Mouse (Mus musculus) 3T3-L1 (cell line): ENCODE measurements around the gene Chpf.

Experiments
- DNase-seq: peaks from one replicate; pipeline ENCODE4 v3.0.0-alpha.2; 2015; ENCODE audit warnings: low read depth, low spot score

Gene Chpf

GRCm38 (mm10) chr1:75478916-75479634, at the start of gene Chpf, which contains the start of gene Tmem198:
Gene Chpf (minus strand): TSS chr1:75479307.
Gene Tmem198 (plus strand): TSS chr1:75479532.
- peak; percentile 96 for DNase-seq

- DNase-seq = no peak
Observed at GRCm38 (mm10) chr1:75524679-75525078, 45.6 kb upstream of the Chpf start.

- DNase-seq = peak; percentile 99
Observed at GRCm38 (mm10) chr1:75521321-75522031, 42.4 kb upstream of the Chpf start, which contains the start of gene Stk11ip. Gene Stk11ip (plus strand): TSS chr1:75521529.

- DNase-seq = no peak
Observed at GRCm38 (mm10) chr1:75519576-75519975, 40.5 kb upstream of the Chpf start.

GRCm38 (mm10) chr1:75518427-75518826, 39.3 kb upstream of the Chpf start:
- DNase-seq = no peak

GRCm38 (mm10) chr1:75517984-75518383, 38.9 kb upstream of the Chpf start:
- DNase-seq = peak; percentile 22

GRCm38 (mm10) chr1:75516703-75517380, 37.7 kb upstream of the Chpf start:
- no peak for DNase-seq

- DNase-seq = no peak
Observed at GRCm38 (mm10) chr1:75512550-75512949, 33.4 kb upstream of the Chpf start.

GRCm38 (mm10) chr1:75511437-75512210, 32.5 kb upstream of the Chpf start:
- DNase-seq = no peak

GRCm38 (mm10) chr1:75510154-75510553, 31.0 kb upstream of the Chpf start:
- DNase-seq = no peak

- DNase-seq = no peak
Observed at GRCm38 (mm10) chr1:75509586-75509985, 30.5 kb upstream of the Chpf start.

- no peak for DNase-seq
Observed at GRCm38 (mm10) chr1:75507006-75507405, 27.9 kb upstream of the Chpf start, which contains the start of gene Inha. Gene Inha (plus strand): TSS chr1:75507077.

- DNase-seq = peak; percentile 74
Observed at GRCm38 (mm10) chr1:75505956-75506831, 27.1 kb upstream of the Chpf start, which contains the start of gene Obsl1. Gene Obsl1 (minus strand): TSS chr1:75506452.

- peak; percentile 61 for DNase-seq
Observed at GRCm38 (mm10) chr1:75505159-75505955, 26.2 kb upstream of the Chpf start.

- DNase-seq = no peak
Observed at GRCm38 (mm10) chr1:75504256-75505045, 25.3 kb upstream of the Chpf start.

GRCm38 (mm10) chr1:75503651-75503980, 24.5 kb upstream of the Chpf start:
- DNase-seq = no peak

- no peak for DNase-seq
Observed at GRCm38 (mm10) chr1:75502945-75503650, 24.0 kb upstream of the Chpf start.

- DNase-seq = no peak
Observed at GRCm38 (mm10) chr1:75501905-75502304, 22.8 kb upstream of the Chpf start.
